Mouse (Mus musculus): ENCODE measurements at regions not wholly inside any gene's neighbourhood (a gene's known extent, or its start where the extent isn't known, plus 50 kb on each side); places are given as distances from the start of the nearest gene placed in this dataset.

- no peak overlapping the region for H3K4me2 ChIP-seq (replicated peaks)
- H3K4me1 ChIP-seq (replicated peaks) = no peaks in the 10 kb centered on the region
- H3K9ac ChIP-seq = no peak overlapping the region
- no peak overlapping the region for H3K4me3 ChIP-seq (replicated peaks)
- H3K9me3 ChIP-seq = no peaks in the 10 kb centered on the region
- 86% methylated on average over 10 of the region's 10 CpGs for WGBS
- no peak for ATAC-seq
- no peaks in the 10 kb centered on the region for H3K36me3 ChIP-seq
- H3K27ac ChIP-seq = no peak overlapping the region
- no peaks in the 10 kb centered on the region for H3K27me3 ChIP-seq (replicated peaks)
Observed at GRCm38 (mm10) chr13:37637151-37637550, 141.0 kb upstream of the Rreb1 start.

- H3K9me3 ChIP-seq = no peaks in the 10 kb centered on the region
- 30% methylated on average over 8 of the region's 8 CpGs for WGBS
- no peak for ATAC-seq
- H3K36me3 ChIP-seq = no peaks in the 10 kb centered on the region
- no peak overlapping the region for H3K9ac ChIP-seq
- no peaks in the 10 kb centered on the region for H3K4me1 ChIP-seq (replicated peaks)
- H3K27me3 ChIP-seq (replicated peaks) = no peaks in the 10 kb centered on the region
- H3K4me2 ChIP-seq (replicated peaks) = no peak overlapping the region
- H3K27ac ChIP-seq = no peak overlapping the region
- H3K4me3 ChIP-seq (replicated peaks) = no peak overlapping the region
Observed at GRCm38 (mm10) chr13:37638071-37638511, 140.1 kb upstream of the Rreb1 start.

GRCm38 (mm10) chr13:37642410-37643093 is 135.6 kb upstream of the Rreb1 start:
- no peak overlapping the region for H3K9ac ChIP-seq
- no peak overlapping the region for H3K4me3 ChIP-seq (replicated peaks)
- no peaks in the 10 kb centered on the region for H3K36me3 ChIP-seq
- ATAC-seq = no peak
- no peaks in the 10 kb centered on the region for H3K9me3 ChIP-seq
- no peaks in the 10 kb centered on the region for H3K4me1 ChIP-seq (replicated peaks)
- no peak overlapping the region for H3K27ac ChIP-seq
- no peaks in the 10 kb centered on the region for H3K27me3 ChIP-seq (replicated peaks)
- no peak overlapping the region for H3K4me2 ChIP-seq (replicated peaks)
- WGBS = 66% methylated on average over 13 of the region's 13 CpGs

GRCm38 (mm10) chr13:37644751-37645181 is 133.4 kb upstream of the Rreb1 start:
- no peak overlapping the region for H3K4me3 ChIP-seq (replicated peaks)
- 58% methylated on average over 8 of the region's 8 CpGs for whole genome bisulfite sequencing
- no peaks in the 10 kb centered on the region for H3K36me3 ChIP-seq
- H3K9me3 ChIP-seq = no peaks in the 10 kb centered on the region
- H3K27ac ChIP-seq = peak overlapping the region; percentile 57
- no peak overlapping the region for H3K9ac ChIP-seq
- H3K27me3 ChIP-seq (replicated peaks) = no peaks in the 10 kb centered on the region
- no peaks in the 10 kb centered on the region for H3K4me1 ChIP-seq (replicated peaks)
- peak; percentile 81 for ATAC-seq
- H3K4me2 ChIP-seq (replicated peaks) = no peak overlapping the region

- WGBS = 44% methylated on average over 9 of the region's 9 CpGs
- ATAC-seq = no peak
- Histone ChIP-seq H3K9me3 (no peaks in the 10 kb centered on the region), H3K4me3 (replicated peaks) (no peak overlapping the region), H3K36me3 (no peaks in the 10 kb centered on the region), H3K27ac (no peak overlapping the region), H3K4me1 (replicated peaks) (no peaks in the 10 kb centered on the region), H3K9ac (no peak overlapping the region), H3K4me2 (replicated peaks) (no peak overlapping the region), H3K27me3 (replicated peaks) (no peaks in the 10 kb centered on the region)
Observed at GRCm38 (mm10) chr13:37649467-37650080, 128.6 kb upstream of the Rreb1 start.

GRCm38 (mm10) chr13:37651221-37651946 is 126.8 kb upstream of the Rreb1 start:
- H3K4me2 ChIP-seq (replicated peaks) = no peak overlapping the region
- H3K4me3 ChIP-seq (replicated peaks) = no peak overlapping the region
- 76% methylated on average over 10 of the region's 10 CpGs for WGBS
- H3K9ac ChIP-seq = no peak overlapping the region
- no peaks in the 10 kb centered on the region for H3K36me3 ChIP-seq
- ATAC-seq = no peak; the same call in 1 of the 2 replicates
- H3K4me1 ChIP-seq (replicated peaks) = no peaks in the 10 kb centered on the region
- no peaks in the 10 kb centered on the region for H3K27me3 ChIP-seq (replicated peaks)
- H3K27ac ChIP-seq = no peak overlapping the region
- H3K9me3 ChIP-seq = no peaks in the 10 kb centered on the region

- H3K27me3 ChIP-seq (replicated peaks) = no peaks in the 10 kb centered on the region
- no peak overlapping the region for H3K4me2 ChIP-seq (replicated peaks)
- no peaks in the 10 kb centered on the region for H3K9me3 ChIP-seq
- no peaks in the 10 kb centered on the region for H3K4me1 ChIP-seq (replicated peaks)
- no peak for ATAC-seq
- no peaks in the 10 kb centered on the region for H3K36me3 ChIP-seq
- no peak overlapping the region for H3K4me3 ChIP-seq (replicated peaks)
- no peak overlapping the region for H3K27ac ChIP-seq
- H3K9ac ChIP-seq = no peak overlapping the region
- WGBS = 71% methylated on average over 5 of the region's 5 CpGs
Observed at GRCm38 (mm10) chr13:37654651-37655050, 123.5 kb upstream of the Rreb1 start.

- no peak for ATAC-seq
- 0 out of 2 replicates have a peak overlapping the region, but pooled peaks have one; percentile 4 for H3K4me2 ChIP-seq (replicated peaks)
Observed at GRCm38 (mm10) chr13:37657248-37657647, 121.0 kb upstream of the Rreb1 start.

GRCm38 (mm10) chr13:37658034-37658433 is 120.2 kb upstream of the Rreb1 start:
- H3K27ac ChIP-seq = no peak overlapping the region
- H3K9me3 ChIP-seq = no peaks in the 10 kb centered on the region
- H3K9ac ChIP-seq = no peak overlapping the region
- H3K27me3 ChIP-seq (replicated peaks) = no peaks in the 10 kb centered on the region
- H3K4me2 ChIP-seq (replicated peaks) = no peak overlapping the region
- 44% methylated on average over 2 of the region's 2 CpGs for WGBS
- ATAC-seq = no peak
- H3K36me3 ChIP-seq = no peaks in the 10 kb centered on the region
- no peaks in the 10 kb centered on the region for H3K4me1 ChIP-seq (replicated peaks)
- no peak overlapping the region for H3K4me3 ChIP-seq (replicated peaks)

More at GRCm38 (mm10) chr13:37657248-37657647, 121.0 kb upstream of the Rreb1 start:
- Histone ChIP-seq H3K9ac (no peak overlapping the region), H3K36me3 (no peaks in the 10 kb centered on the region), H3K4me3 (replicated peaks) (no peak overlapping the region), H3K9me3 (no peaks in the 10 kb centered on the region), H3K4me1 (replicated peaks) (no peaks in the 10 kb centered on the region), H3K27ac (no peak overlapping the region), H3K27me3 (replicated peaks) (no peaks in the 10 kb centered on the region)
- 49% methylated on average over 16 of the region's 16 CpGs for WGBS

GRCm38 (mm10) chr13:37658519-37658918 is 119.7 kb upstream of the Rreb1 start:
- Histone ChIP-seq H3K27me3 (replicated peaks) (no peaks in the 10 kb centered on the region), H3K4me2 (replicated peaks) (no peak overlapping the region), H3K4me1 (replicated peaks) (no peaks in the 10 kb centered on the region), H3K9me3 (no peaks in the 10 kb centered on the region), H3K27ac (no peak overlapping the region), H3K4me3 (replicated peaks) (no peak overlapping the region), H3K36me3 (no peaks in the 10 kb centered on the region), H3K9ac (no peak overlapping the region)
- ATAC-seq = no peak
- 79% methylated on average over 6 of the region's 6 CpGs for WGBS

- no peak overlapping the region for H3K9ac ChIP-seq
- no peak overlapping the region for H3K27ac ChIP-seq
- no peaks in the 10 kb centered on the region for H3K36me3 ChIP-seq
- no peak overlapping the region for H3K4me3 ChIP-seq (replicated peaks)
- no peak for ATAC-seq
- H3K4me1 ChIP-seq (replicated peaks) = no peaks in the 10 kb centered on the region
- 83% methylated on average over 4 of the region's 4 CpGs for whole genome bisulfite sequencing
- H3K27me3 ChIP-seq (replicated peaks) = no peaks in the 10 kb centered on the region
- no peaks in the 10 kb centered on the region for H3K9me3 ChIP-seq
- no peak overlapping the region for H3K4me2 ChIP-seq (replicated peaks)
Observed at GRCm38 (mm10) chr13:37660083-37660482, 118.1 kb upstream of the Rreb1 start.

GRCm38 (mm10) chr13:37660668-37661067 is 117.5 kb upstream of the Rreb1 start:
- no peak overlapping the region for H3K9ac ChIP-seq
- H3K9me3 ChIP-seq = no peaks in the 10 kb centered on the region
- no peak for ATAC-seq
- H3K27me3 ChIP-seq (replicated peaks) = no peaks in the 10 kb centered on the region
- no peak overlapping the region for H3K27ac ChIP-seq
- H3K4me2 ChIP-seq (replicated peaks) = no peak overlapping the region
- no peak overlapping the region for H3K4me3 ChIP-seq (replicated peaks)
- H3K4me1 ChIP-seq (replicated peaks) = no peaks in the 10 kb centered on the region
- no peaks in the 10 kb centered on the region for H3K36me3 ChIP-seq

Data from intestine, embryonic 15.5 days (tissue).